Mouse (Mus musculus): Measurements from ENCODE around the gene Cxadr.

The Cxadr gene

GRCm38 (mm10) chr16:78306606-78307005, 5.3 kb downstream of the Cxadr start:
- no peak for DNase-seq (ENCODE audit: low spot score)

GRCm38 (mm10) chr16:78307476-78308192, 6.3 kb downstream of the Cxadr start:
- no peak for DNase-seq (ENCODE audit: low spot score)

- DNase-seq (ENCODE audit: low spot score), result no peak
Observed at GRCm38 (mm10) chr16:78309258-78309657, 8.0 kb downstream of the Cxadr start.

- no peak for DNase-seq (ENCODE audit: low spot score)
Observed at GRCm38 (mm10) chr16:78313135-78313887, 12.0 kb downstream of the Cxadr start.

- no peak for DNase-seq (ENCODE audit: low spot score)
Observed at GRCm38 (mm10) chr16:78314026-78314425, 12.7 kb downstream of the Cxadr start.

GRCm38 (mm10) chr16:78316849-78317248, 15.6 kb downstream of the Cxadr start:
- peak; percentile 56 for DNase-seq (ENCODE audit: low spot score)

GRCm38 (mm10) chr16:78317960-78318359, 16.7 kb downstream of the Cxadr start:
- DNase-seq (ENCODE audit: low spot score), result peak; percentile 44

- DNase-seq (ENCODE audit: low spot score), result no peak
Observed at GRCm38 (mm10) chr16:78319711-78320110, 18.4 kb downstream of the Cxadr start.

GRCm38 (mm10) chr16:78321559-78321958, 20.3 kb downstream of the Cxadr start:
- DNase-seq (ENCODE audit: low spot score), result no peak

GRCm38 (mm10) chr16:78322140-78322539, 20.9 kb downstream of the Cxadr start:
- DNase-seq (ENCODE audit: low spot score), result no peak

- no peak for DNase-seq (ENCODE audit: low spot score)
Observed at GRCm38 (mm10) chr16:78325972-78326848, 24.9 kb downstream of the Cxadr start.

- no peak for DNase-seq (ENCODE audit: low spot score)
Observed at GRCm38 (mm10) chr16:78327562-78327961, 26.3 kb downstream of the Cxadr start.

- no peak for DNase-seq (ENCODE audit: low spot score)
Observed at GRCm38 (mm10) chr16:78327999-78328398, 26.7 kb downstream of the Cxadr start.

GRCm38 (mm10) chr16:78337226-78337625, 35.9 kb downstream of the Cxadr start:
- no peak for DNase-seq (ENCODE audit: low spot score)

- no peak for DNase-seq (ENCODE audit: low spot score)
Observed at GRCm38 (mm10) chr16:78341356-78341755, 40.1 kb downstream of the Cxadr start.

GRCm38 (mm10) chr16:78342767-78343166, 41.5 kb downstream of the Cxadr start:
- no peak for DNase-seq (ENCODE audit: low spot score)

- no peak for DNase-seq (ENCODE audit: low spot score)
Observed at GRCm38 (mm10) chr16:78343792-78344191, 42.5 kb downstream of the Cxadr start.

GRCm38 (mm10) chr16:78346662-78347327, 45.5 kb downstream of the Cxadr start:
- no peak for DNase-seq (ENCODE audit: low spot score)

GRCm38 (mm10) chr16:78347328-78347926, 46.1 kb downstream of the Cxadr start:
- peak; percentile 25 for DNase-seq (ENCODE audit: low spot score)

- no peak for DNase-seq (ENCODE audit: low spot score)
Observed at GRCm38 (mm10) chr16:78357757-78358156, 56.5 kb downstream of the Cxadr start.

GRCm38 (mm10) chr16:78361466-78361865, 60.2 kb downstream of the Cxadr start:
- DNase-seq (ENCODE audit: low spot score), result no peak

Data from urinary bladder, postnatal 14 days (tissue).